Mouse (Mus musculus) hindbrain, postnatal 0 days (tissue): Measurements from ENCODE around the gene Canx. TPM values are rescaled to one million over a fixed set of nuclear protein-coding genes. Genes with fewer than 3 reads are reported as not detected.
A peak's percentile ranks its signal among the peaks of the same experiment; 100 is the strongest.

ENCODE experiments used
- ATAC-seq: fragments of 200-750 bp; cut with Nextera tagmentation; 2 replicates; pipeline ENCODE4 v1.8.0; 2017; ENCODE audit warnings: mild to moderate bottlenecking, moderate TSS enrichment, moderate library complexity
- DNase-seq: peaks from one replicate; pipeline ENCODE4 v3.0.0-alpha.2; 2015; ENCODE audit warnings: low spot score
- H3K27ac ChIP-seq: fragments of 300-500 bp; sonication (generic); 2 replicates; pipeline ENCODE4 v1.5.1; 2014; ENCODE audit warnings: mild to moderate bottlenecking
- H3K27me3 ChIP-seq: fragments of 300-500 bp; sonication (generic); 2 replicates; pipeline ENCODE4 v1.6.1; 2014; ENCODE audit warnings: low read length, mixed read lengths; ENCODE audit not compliant: insufficient read depth
- H3K36me3 ChIP-seq: fragments of 300-500 bp; sonication (generic); 2 replicates; pipeline ENCODE4 v1.6.1; 2014; ENCODE audit warnings: low read length, mixed read lengths; ENCODE audit not compliant: insufficient read depth
- H3K4me1 ChIP-seq: fragments of 300-500 bp; sonication (generic); 2 replicates; pipeline ENCODE4 v1.6.1; 2014; ENCODE audit warnings: antibody characterized with exemption, low read length, mixed read lengths; ENCODE audit not compliant: insufficient read depth
- H3K4me2 ChIP-seq: fragments of 300-500 bp; sonication (generic); 2 replicates; pipeline ENCODE4 v1.6.1; 2014; ENCODE audit warnings: low read depth, mild to moderate bottlenecking, low read length, moderate library complexity, mixed read lengths
- H3K4me3 ChIP-seq: fragments of 300-500 bp; sonication (generic); 2 replicates; pipeline ENCODE4 v1.5.1; 2014; ENCODE audit warnings: low read length
- H3K9ac ChIP-seq: fragments of 300-500 bp; sonication (generic); replicated peaks from 2 replicates; pipeline ENCODE4 v1.6.1; 2014; ENCODE audit warnings: mild to moderate bottlenecking, low read length, moderate library complexity, mixed read lengths
- H3K9me3 ChIP-seq: fragments of 300-500 bp; sonication (generic); 2 replicates; pipeline ENCODE4 v1.6.1; 2016; ENCODE audit warnings: low read length, mixed read lengths
- CTCF ChIP-seq: IDR thresholded peaks from 2 replicates; pipeline ENCODE4 v1.5.1; 2016; ENCODE audit warnings: antibody characterized with exemption, control low read depth, low read depth
- WGBS: fragments of 180-500 bp; shearing (Covaris S2); extraction: QIAGEN DNeasy Blood & Tissue Kit; methylation state at CpG from one replicate; pipeline ENCODE4 v1.1.7; 2014; 5-methylcytosine and 5-hydroxymethylcytosine counted together
- polyA plus RNA-seq: library from polyadenylated mRNA; unstranded; fragments of >200 nt; fragmentation: Nextera tagmentation; extraction: Ambion mirVana; gene quantifications from 2 replicates; pipeline ENCODE4 v1.2.1, GENCODE M21; 2015
- total RNA-seq: library from RNA; depleted of rRNA; stranded (reverse); fragments of >200 nt; gene quantifications from 2 replicates; pipeline ENCODE4 v1.2.3, GENCODE M21; 2014

The Canx gene
- total and polyA plus RNA-seq, 2 experiments from 2014 or later = 174 to 254 TPM

DNA sequence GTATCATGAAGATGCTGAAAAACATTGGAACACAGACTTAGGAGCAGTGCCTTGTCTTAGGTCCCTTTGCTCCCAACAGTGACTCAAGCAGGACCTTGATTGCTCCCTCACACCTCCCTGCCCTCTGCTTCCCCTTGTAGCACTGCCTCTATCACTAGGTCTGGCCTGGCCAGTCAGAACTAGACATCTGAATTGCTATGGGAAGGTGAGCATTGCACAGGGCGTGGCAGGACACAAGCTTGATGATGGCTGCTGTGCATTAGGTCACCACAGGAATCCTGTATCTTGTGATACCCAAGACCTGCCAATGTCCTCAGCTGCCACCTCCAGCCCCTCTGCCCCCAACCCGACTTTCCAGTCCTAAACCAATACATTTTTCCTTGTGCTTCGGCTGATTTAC, 58.5 kb downstream of the Canx start:
- H3K4me2 ChIP-seq = no peak overlapping the region
- no peak for ATAC-seq
- H3K4me3 ChIP-seq = no peak overlapping the region
- DNase-seq = no peak
- WGBS = 93% methylated on average over 3 of the region's 3 CpGs
- TF ChIP-seq CTCF = no peak
- no peaks in the 10 kb centered on the region for H3K4me1 ChIP-seq
- H3K36me3 ChIP-seq = peaks cover 31% of the 10 kb centered on the region
- no peaks in the 10 kb centered on the region for H3K9me3 ChIP-seq
- no peak overlapping the region for H3K27ac ChIP-seq
- no peaks in the 10 kb centered on the region for H3K27me3 ChIP-seq
- no peak overlapping the region for H3K9ac ChIP-seq

GRCm38 (mm10) chr11:50265931-50266330, 59.5 kb downstream of the Canx start:
- H3K9ac ChIP-seq = no peak overlapping the region
- ATAC-seq (peak; percentile 45; the same call in 1 of the 2 replicates), DNase-seq (no peak)
- no peaks in the 10 kb centered on the region for H3K9me3 ChIP-seq
- no peak overlapping the region for H3K4me3 ChIP-seq
- no peak overlapping the region for H3K27ac ChIP-seq
- peaks cover 41% of the 10 kb centered on the region for H3K36me3 ChIP-seq
- H3K4me2 ChIP-seq = no peak overlapping the region
- no peaks in the 10 kb centered on the region for H3K4me1 ChIP-seq
- 71% methylated on average over 8 of the region's 8 CpGs for WGBS
- H3K27me3 ChIP-seq = no peaks in the 10 kb centered on the region
- TF ChIP-seq CTCF = no peak

- ATAC-seq (no peak), DNase-seq (no peak)
- H3K9me3 ChIP-seq = no peaks in the 10 kb centered on the region
- WGBS = 84% methylated on average over 3 of the region's 3 CpGs
- H3K27me3 ChIP-seq = no peaks in the 10 kb centered on the region
- TF ChIP-seq CTCF = no peak
- H3K4me2 ChIP-seq = no peak overlapping the region
- no peaks in the 10 kb centered on the region for H3K4me1 ChIP-seq
- H3K36me3 ChIP-seq = peaks cover 60% of the 10 kb centered on the region
- H3K27ac ChIP-seq = no peak overlapping the region
- no peak overlapping the region for H3K4me3 ChIP-seq
- no peak overlapping the region for H3K9ac ChIP-seq
These were observed 62.3 kb downstream of the Canx start for GRCm38 (mm10) chr11:50263198-50263597.

DNA sequence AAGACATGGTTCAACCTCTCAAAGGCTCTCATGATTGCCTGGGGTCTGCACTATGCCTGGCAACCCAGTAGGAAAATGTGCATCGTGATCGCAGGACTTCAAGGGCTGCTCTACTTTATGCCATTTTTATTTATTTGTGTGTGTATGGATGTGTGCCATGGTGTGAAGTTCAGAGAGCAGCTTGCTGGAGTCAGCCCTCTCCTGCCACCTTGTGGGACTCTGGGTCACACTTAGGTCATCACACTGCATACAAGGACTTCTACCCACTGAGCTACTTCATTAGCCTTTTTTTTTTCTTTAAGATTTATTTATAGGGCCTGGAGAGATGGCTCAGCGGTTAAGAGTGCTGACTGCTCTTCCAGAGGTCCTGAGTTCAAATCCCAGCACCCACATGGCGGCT, 63.5 kb downstream of the Canx start:
- DNase-seq = no peak
- peak; percentile 30; the same call in 1 of the 2 replicates for TF ChIP-seq CTCF
- H3K36me3 ChIP-seq = peaks cover 72% of the 10 kb centered on the region
- ATAC-seq = no peak
- WGBS = 87% methylated on average over 4 of the region's 4 CpGs
- H3K4me1 ChIP-seq = no peaks in the 10 kb centered on the region
- H3K9ac ChIP-seq = no peak overlapping the region
- no peaks in the 10 kb centered on the region for H3K27me3 ChIP-seq
- H3K9me3 ChIP-seq = no peaks in the 10 kb centered on the region
- no peak overlapping the region for H3K4me3 ChIP-seq
- no peak overlapping the region for H3K27ac ChIP-seq
- no peak overlapping the region for H3K4me2 ChIP-seq

GRCm38 (mm10) chr11:50258310-50258709, 67.2 kb downstream of the Canx start:
- WGBS = 76% methylated on average over 7 of the region's 7 CpGs
- H3K4me3 ChIP-seq = no peak overlapping the region
- no peaks in the 10 kb centered on the region for H3K4me1 ChIP-seq
- no peak overlapping the region for H3K9ac ChIP-seq
- DNase-seq (no peak), ATAC-seq (no peak)
- H3K9me3 ChIP-seq = no peaks in the 10 kb centered on the region
- no peak overlapping the region for H3K27ac ChIP-seq
- peaks cover 55% of the 10 kb centered on the region for H3K36me3 ChIP-seq
- no peak for TF ChIP-seq CTCF
- H3K4me2 ChIP-seq = no peak overlapping the region
- H3K27me3 ChIP-seq = no peaks in the 10 kb centered on the region

GRCm38 (mm10) chr11:50256615-50257014, 68.9 kb downstream of the Canx start:
- H3K36me3 ChIP-seq = peaks cover 38% of the 10 kb centered on the region
- WGBS = 87% methylated on average over 7 of the region's 7 CpGs
- H3K4me3 ChIP-seq = no peak overlapping the region
- H3K4me1 ChIP-seq = no peaks in the 10 kb centered on the region
- no peak for TF ChIP-seq CTCF
- H3K9ac ChIP-seq = no peak overlapping the region
- no peak overlapping the region for H3K27ac ChIP-seq
- H3K27me3 ChIP-seq = no peaks in the 10 kb centered on the region
- no peaks in the 10 kb centered on the region for H3K9me3 ChIP-seq
- H3K4me2 ChIP-seq = no peak overlapping the region
- DNase-seq (no peak), ATAC-seq (no peak)

- DNase-seq (no peak), ATAC-seq (no peak)
- Histone ChIP-seq H3K9me3 (no peaks in the 10 kb centered on the region), H3K9ac (no peak overlapping the region), H3K27ac (no peak overlapping the region), H3K36me3 (peaks cover 19% of the 10 kb centered on the region), H3K4me3 (no peak overlapping the region), H3K27me3 (no peaks in the 10 kb centered on the region), H3K4me1 (no peaks in the 10 kb centered on the region), H3K4me2 (no peak overlapping the region)
- WGBS = 66% methylated on average over 12 of the region's 12 CpGs
- no peak for TF ChIP-seq CTCF
These were observed 71.4 kb downstream of the Canx start for GRCm38 (mm10) chr11:50254010-50254580.
